ENCODE assay signal across 12 mouse cellular contexts in the genomic region with DNA sequence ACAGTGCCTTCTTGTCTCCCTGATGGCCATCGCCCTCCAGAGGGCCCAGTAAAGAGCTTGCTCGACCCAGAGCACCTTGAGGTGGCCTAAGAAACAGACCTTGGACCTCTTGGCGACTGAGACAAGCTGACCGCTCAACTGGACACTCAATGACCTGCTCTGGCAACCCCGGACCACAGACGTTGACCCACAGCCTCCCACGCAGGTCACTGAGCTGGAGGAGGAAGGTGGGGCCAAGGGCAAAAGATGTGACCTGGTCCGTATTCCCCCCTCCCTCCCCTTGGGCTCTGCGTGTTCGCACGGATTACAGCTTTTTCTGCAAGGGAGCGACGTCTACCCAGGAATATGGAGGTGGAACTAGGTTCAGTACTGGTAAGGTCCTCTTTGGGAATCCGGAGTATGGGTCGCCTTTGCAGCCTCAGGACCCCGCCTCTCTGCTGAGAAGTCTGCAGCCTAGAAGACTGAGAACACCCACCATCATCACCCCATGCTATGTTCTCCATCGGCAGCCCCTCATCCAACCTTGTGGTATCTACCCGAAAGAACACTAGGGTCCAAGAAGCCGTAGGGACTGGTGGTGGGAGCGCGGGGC. TPM values are rescaled to one million over a fixed set of nuclear protein-coding genes. Genes with fewer than 3 reads are reported as not detected.
DNase-seq lines count a peak whose midpoint lies in the region; ATAC-seq and TF ChIP-seq lines count a peak whose summit lies in the region.
"Had no signal": no experiment of that assay in that cellular context is flagged by ENCODE, and none has a peak within 500 bp of the region (broad histone marks: within the 10 kb centered on the region; RNA-seq: fewer than 3 reads in every experiment).

No protein-coding gene starts in this region.

- TF ChIP-seq CTCF in left cerebral cortex, adult 2 months (IDR thresholded peaks at IDR 0.05): no peak

- H3K4me1 ChIP-seq in embryonic facial prominence, embryonic 14.5 days (ENCODE audit: control insufficient read depth, insufficient read depth, low read length): peaks cover 27% of the 10 kb centered on the region
- peaks cover 66% of the 10 kb centered on the region for H3K4me1 ChIP-seq in hindbrain, embryonic 13.5 days (replicated peaks)
- H3K4me1 ChIP-seq in midbrain, embryonic 13.5 days (replicated peaks): peaks cover 69% of the 10 kb centered on the region

- H3K9ac ChIP-seq in embryonic facial prominence, embryonic 14.5 days (ENCODE audit: low read depth, low read length): no peak overlapping the region
- no peak overlapping the region for H3K9ac ChIP-seq in hindbrain, embryonic 13.5 days
- H3K9ac ChIP-seq in midbrain, embryonic 13.5 days (replicated peaks): no peak overlapping the region

- 2% methylated on average over 20 of the region's 21 CpGs for WGBS in embryonic facial prominence, embryonic 14.5 days
- WGBS in hindbrain, embryonic 13.5 days: 1% methylated on average over 21 of the region's 21 CpGs
- WGBS in midbrain, embryonic 13.5 days: 2% methylated on average over 21 of the region's 21 CpGs

- H3K27me3 ChIP-seq in embryonic facial prominence, embryonic 14.5 days (replicated peaks; ENCODE audit: control insufficient read depth, insufficient read depth, low read length): peaks cover 47% of the 10 kb centered on the region
- peaks cover 66% of the 10 kb centered on the region for H3K27me3 ChIP-seq in hindbrain, embryonic 13.5 days
- H3K27me3 ChIP-seq in midbrain, embryonic 13.5 days: peaks cover 56% of the 10 kb centered on the region

- H3K4me3 ChIP-seq in embryonic facial prominence, embryonic 14.5 days (ENCODE audit: low read depth, low read length): peak overlapping the region; percentile 38; the same call in 1 of the 2 replicates
- peak overlapping the region; percentile 14 for H3K4me3 ChIP-seq in hindbrain, embryonic 13.5 days
- H3K4me3 ChIP-seq in midbrain, embryonic 13.5 days (replicated peaks): peak overlapping the region; percentile 23
- H3K4me3 ChIP-seq in left cerebral cortex, adult 2 months: no peak overlapping the region

- H3K36me3 ChIP-seq in embryonic facial prominence, embryonic 14.5 days (ENCODE audit: control insufficient read depth, insufficient read depth, low read length): peaks cover 26% of the 10 kb centered on the region
- peaks cover 15% of the 10 kb centered on the region for H3K36me3 ChIP-seq in hindbrain, embryonic 13.5 days
- peaks cover 16% of the 10 kb centered on the region for H3K36me3 ChIP-seq in midbrain, embryonic 13.5 days

- H3K9me3 ChIP-seq in embryonic facial prominence, embryonic 14.5 days (ENCODE audit: control insufficient read depth, low read length): no peaks in the 10 kb centered on the region
- H3K9me3 ChIP-seq in hindbrain, embryonic 13.5 days: no peaks in the 10 kb centered on the region
- H3K9me3 ChIP-seq in midbrain, embryonic 13.5 days: no peaks in the 10 kb centered on the region

- H3K27ac ChIP-seq in embryonic facial prominence, embryonic 14.5 days (replicated peaks; ENCODE audit: low read depth, low read length): no peak overlapping the region
- H3K27ac ChIP-seq in hindbrain, embryonic 13.5 days: no peak overlapping the region
- no peak overlapping the region for H3K27ac ChIP-seq in midbrain, embryonic 13.5 days
- H3K27ac ChIP-seq in left cerebral cortex, adult 2 months: no peak overlapping the region
- H3K27ac ChIP-seq: macrophage had no signal

- no peak for ATAC-seq in embryonic facial prominence, embryonic 14.5 days (ENCODE audit: low read depth)
- no peak for ATAC-seq in hindbrain, embryonic 13.5 days (ENCODE audit: low FRiP score)
- no peak for ATAC-seq in midbrain, embryonic 13.5 days

- intact Hi-C loops in left cerebral cortex, adult 2 months (cut with DNase I): no loop called here

- DNase-seq in kidney, adult 18-20 months: peak; percentile 35
- DNase-seq in kidney, postnatal 14 days: no peak
- DNase-seq in embryonic facial prominence, embryonic 14.5 days (ENCODE audit: low spot score): no peak
- DNase-seq in left cerebral cortex, adult 2 months (ENCODE audit: extremely low spot score in 1 of 2, low spot score in 2 of 2): no peak
- no peak for DNase-seq in thymus, postnatal 10 days (ENCODE audit: low spot score in 2 of 2)
- DNase-seq in embryo, embryonic 10 days (ENCODE audit: low spot score): no peak
- DNase-seq: left cerebral cortex, postnatal 4 days had no signal

- peak overlapping the region; percentile 58 for H3K4me2 ChIP-seq in embryonic facial prominence, embryonic 14.5 days (ENCODE audit: low read depth, low read length)
- H3K4me2 ChIP-seq in hindbrain, embryonic 13.5 days: peak overlapping the region; percentile 44
- H3K4me2 ChIP-seq in midbrain, embryonic 13.5 days (replicated peaks): peak overlapping the region; percentile 48

RNA-seq across cellular contexts. Expression of a gene that starts 5.6 kb away (rescaled TPM):
- polyA plus RNA-seq in embryonic facial prominence, embryonic 14.5 days (2014; fragmentation: Nextera tagmentation; extraction: Ambion mirVana): 9.6 and 10.1 TPM in 2 replicates
- polyA plus RNA-seq in hindbrain, embryonic 13.5 days (2015; fragmentation: Nextera tagmentation; extraction: Ambion mirVana): 10.0 and 11.1 TPM in 2 replicates
- polyA plus RNA-seq in midbrain, embryonic 13.5 days (2015; fragmentation: Nextera tagmentation; extraction: Ambion mirVana): 9.8 and 15.2 TPM in 2 replicates
- 10 to 100 TPM; 11.1 to 11.2 TPM for total RNA-seq in left cerebral cortex, adult 2 months (2021)

RNA-seq across cellular contexts. Expression of a gene that starts 12.4 kb away (rescaled TPM):
- polyA plus RNA-seq in embryonic facial prominence, embryonic 14.5 days (2014; fragmentation: Nextera tagmentation; extraction: Ambion mirVana): 23.9 and 28.3 TPM in 2 replicates
- 20.3 and 24.2 TPM in 2 replicates for polyA plus RNA-seq in hindbrain, embryonic 13.5 days (2015; fragmentation: Nextera tagmentation; extraction: Ambion mirVana)
- polyA plus RNA-seq in midbrain, embryonic 13.5 days (2015; fragmentation: Nextera tagmentation; extraction: Ambion mirVana): 34.7 and 35.5 TPM in 2 replicates
- total RNA-seq in left cerebral cortex, adult 2 months (2021): 1 to 10 TPM; 3.2 to 3.4 TPM

RNA-seq across cellular contexts. Expression of a gene that starts 47.2 kb away (rescaled TPM):
- not detected in 2 replicates for polyA plus RNA-seq in embryonic facial prominence, embryonic 14.5 days (2014; fragmentation: Nextera tagmentation; extraction: Ambion mirVana)
- not detected in 2 replicates for polyA plus RNA-seq in hindbrain, embryonic 13.5 days (2015; fragmentation: Nextera tagmentation; extraction: Ambion mirVana)
- not detected in 2 replicates for polyA plus RNA-seq in midbrain, embryonic 13.5 days (2015; fragmentation: Nextera tagmentation; extraction: Ambion mirVana)
- not detected for total RNA-seq in left cerebral cortex, adult 2 months (2021)
- total RNA-seq: heart, postnatal 36 days; left cerebral cortex, postnatal 4 days had no signal
- polyA plus RNA-seq: macrophage; stomach, embryonic 16.5 days had no signal

RNA-seq across cellular contexts. Expression of a gene that starts 50.8 kb away (rescaled TPM):
- polyA plus RNA-seq in embryonic facial prominence, embryonic 14.5 days (2014; fragmentation: Nextera tagmentation; extraction: Ambion mirVana): 11.0 and 13.5 TPM in 2 replicates
- 14.1 and 15.8 TPM in 2 replicates for polyA plus RNA-seq in hindbrain, embryonic 13.5 days (2015; fragmentation: Nextera tagmentation; extraction: Ambion mirVana)
- polyA plus RNA-seq in midbrain, embryonic 13.5 days (2015; fragmentation: Nextera tagmentation; extraction: Ambion mirVana): 14.1 and 16.3 TPM in 2 replicates
- total RNA-seq in left cerebral cortex, adult 2 months (2021): 10 to 100 TPM; 51.4 to 54.3 TPM
